Mouse (Mus musculus): Measurements from ENCODE around the gene Wbp2.

Gene Wbp2

GRCm38 (mm10) chr11:116030088-116030897 lies 56.5 kb downstream of the Wbp2 start, which contains the start of gene Unk:
TSS of gene Unk (plus strand) at chr11:116030322.
- DNase-seq (ENCODE audit: low spot score): peak; percentile 100

GRCm38 (mm10) chr11:116029086-116029865 lies 57.5 kb downstream of the Wbp2 start:
- no peak for DNase-seq (ENCODE audit: low spot score)
